Mouse (Mus musculus) MEL (cell line): ENCODE measurements around the gene Map1b. TPM values are rescaled to one million over a fixed set of nuclear protein-coding genes. Genes with fewer than 3 reads are reported as not detected.

Experiments
- DNase-seq: peaks from one replicate; pipeline ENCODE4 v3.0.0; 2011; ENCODE audit warnings: low read depth, low spot score
- H3K27ac ChIP-seq: 2 replicates; pipeline ENCODE4 v1.5.1; 2012; ENCODE audit warnings: low read depth, mild to moderate bottlenecking, control low read depth, low read length, moderate library complexity; ENCODE audit not compliant: control insufficient read depth
- H3K27me3 ChIP-seq, 2 experiments: fragments of 150-350 bp in 1 of 2; sonication (generic) in 1 of 2; 2 replicates each; pipeline ENCODE4 v1.6.1; 2012; ENCODE audit warnings: low read length in 2 of 2, mild to moderate bottlenecking in 2 of 2, improper control_type of control experiment in 1 of 2, moderate library complexity in 1 of 2; ENCODE audit not compliant: insufficient read depth in 2 of 2, control insufficient read depth in 1 of 2
- H3K36me3 ChIP-seq, 2 experiments: 2 replicates each; pipeline ENCODE4 v1.6.1; 2012 to 2014; ENCODE audit warnings: low read length in 2 of 2, improper control_type of control experiment in 1 of 2, inconsistent platforms in 1 of 2, mild to moderate bottlenecking in 1 of 2; ENCODE audit not compliant: insufficient read depth in 2 of 2, control insufficient read depth in 1 of 2
- H3K4me1 ChIP-seq, 2 experiments: fragments of 150-350 bp in 1 of 2; sonication (generic) in 1 of 2; 2 replicates each; pipeline ENCODE4 v1.6.1; 2012; ENCODE audit warnings: low read length in 2 of 2, improper control_type of control experiment in 1 of 2, mild to moderate bottlenecking in 1 of 2; ENCODE audit not compliant: insufficient read depth in 2 of 2, control insufficient read depth in 1 of 2
- H3K4me3 ChIP-seq, 2 experiments: fragments of 150-350 bp in 1 of 2; sonication (generic) in 1 of 2; 2 replicates each; pipeline ENCODE4 v1.5.1; 2012; ENCODE audit warnings: low read depth in 2 of 2, low read length in 2 of 2, mild to moderate bottlenecking in 2 of 2, moderate library complexity in 2 of 2, control low read depth in 1 of 2, improper control_type of control experiment in 1 of 2; ENCODE audit not compliant: control insufficient read depth in 1 of 2, insufficient read depth in 1 of 2
- H3K79me2 ChIP-seq: 2 replicates; pipeline ENCODE4 v1.6.1; 2012; ENCODE audit warnings: mild to moderate bottlenecking, low read length, moderate library complexity; ENCODE audit not compliant: control insufficient read depth, poor library complexity, insufficient read depth
- H3K9ac ChIP-seq: 2 replicates; pipeline ENCODE4 v1.6.1; 2012; ENCODE audit warnings: low read depth, mild to moderate bottlenecking, control low read depth, low read length, moderate library complexity; ENCODE audit not compliant: control insufficient read depth, poor library complexity, severe bottlenecking
- H3K9me3 ChIP-seq: fragments of 150-350 bp; sonication (generic); replicated peaks from 2 replicates; pipeline ENCODE4 v1.6.1; 2012; ENCODE audit warnings: mild to moderate bottlenecking, low read length, improper control_type of control experiment, moderate library complexity; ENCODE audit not compliant: insufficient read depth
- BHLHE40 ChIP-seq: IDR thresholded peaks from 2 replicates; pipeline ENCODE4 v1.6.1; 2012; ENCODE audit warnings: low read depth, mild to moderate bottlenecking, inconsistent platforms, low read length, improper control_type of control experiment, borderline replicate concordance
- CHD2 ChIP-seq: IDR thresholded peaks from 2 replicates; pipeline ENCODE4 v1.6.1; 2011; ENCODE audit warnings: low read length, improper control_type of control experiment
- E2F4 ChIP-seq: IDR thresholded peaks from 2 replicates; pipeline ENCODE4 v1.6.1; 2011; ENCODE audit warnings: low read depth, low read length, improper control_type of control experiment, borderline replicate concordance
- ELF1 ChIP-seq: IDR thresholded peaks from 2 replicates; pipeline ENCODE4 v1.6.1; 2014; ENCODE audit warnings: low read depth, mild to moderate bottlenecking, inconsistent platforms, low read length, improper control_type of control experiment, moderate library complexity
- ETS1 ChIP-seq: IDR thresholded peaks from 2 replicates; pipeline ENCODE4 v1.6.1; 2012; ENCODE audit warnings: low read depth, mild to moderate bottlenecking, inconsistent platforms, low read length, improper control_type of control experiment, moderate library complexity
- GATA1 ChIP-seq: IDR thresholded peaks from 2 replicates; pipeline ENCODE4 v1.6.1; 2011; ENCODE audit warnings: low read depth, low read length, improper control_type of control experiment
- HCFC1 ChIP-seq: IDR thresholded peaks from 2 replicates; pipeline ENCODE4 v1.6.1; 2012; ENCODE audit warnings: low read depth, mild to moderate bottlenecking, inconsistent platforms, low read length, improper control_type of control experiment, moderate library complexity
- MAFK ChIP-seq: IDR thresholded peaks from 2 replicates; pipeline ENCODE4 v1.6.1; 2011; ENCODE audit warnings: low read depth, mild to moderate bottlenecking, low read length, improper control_type of control experiment, borderline replicate concordance
- MAX ChIP-seq: IDR thresholded peaks from 2 replicates; pipeline ENCODE4 v1.6.1; 2011; ENCODE audit warnings: low read length, improper control_type of control experiment
- MAZ ChIP-seq: IDR thresholded peaks from 2 replicates; pipeline ENCODE4 v1.6.1; 2012; ENCODE audit warnings: low read depth, mild to moderate bottlenecking, inconsistent platforms, low read length, improper control_type of control experiment
- MYB ChIP-seq: IDR thresholded peaks from 2 replicates; pipeline ENCODE4 v1.6.1; 2011; ENCODE audit warnings: mild to moderate bottlenecking, low read depth, low read length, improper control_type of control experiment
- MYC ChIP-seq: IDR thresholded peaks from 2 replicates; pipeline ENCODE4 v1.6.1; 2011; ENCODE audit warnings: low read depth, mild to moderate bottlenecking, low read length, improper control_type of control experiment, moderate library complexity
- NELFE ChIP-seq: IDR thresholded peaks from 2 replicates; pipeline ENCODE4 v1.6.1; 2011; ENCODE audit warnings: low read depth, low read length, improper control_type of control experiment
- NRF1 ChIP-seq: IDR thresholded peaks from 2 replicates; pipeline ENCODE4 v1.6.1; 2014; ENCODE audit warnings: low read depth, mild to moderate bottlenecking, inconsistent platforms, low read length, improper control_type of control experiment, moderate library complexity; ENCODE audit not compliant: poor library complexity, insufficient read depth, severe bottlenecking
- RAD21 ChIP-seq: IDR thresholded peaks from 2 replicates; pipeline ENCODE4 v1.6.1; 2011; ENCODE audit warnings: mild to moderate bottlenecking, low read depth, low read length, improper control_type of control experiment
- SIN3A ChIP-seq: IDR thresholded peaks from 2 replicates; pipeline ENCODE4 v1.6.1; 2012; ENCODE audit warnings: low read length, improper control_type of control experiment, inconsistent platforms
- TCF12 ChIP-seq: IDR thresholded peaks from 2 replicates; pipeline ENCODE4 v1.6.1; 2014; ENCODE audit warnings: low read depth, mild to moderate bottlenecking, inconsistent platforms, low read length, improper control_type of control experiment, moderate library complexity
- UBTF ChIP-seq: IDR thresholded peaks from 2 replicates; pipeline ENCODE4 v1.6.1; 2012; ENCODE audit warnings: low read depth, mild to moderate bottlenecking, inconsistent platforms, low read length, improper control_type of control experiment, moderate library complexity, borderline replicate concordance; ENCODE audit not compliant: insufficient read depth
- USF1 ChIP-seq: IDR thresholded peaks from 2 replicates; pipeline ENCODE4 v1.6.1; 2014; ENCODE audit warnings: low read depth, mild to moderate bottlenecking, inconsistent platforms, low read length, improper control_type of control experiment, moderate library complexity
- USF2 ChIP-seq, 2 experiments: IDR thresholded peaks; 2 replicates each; pipeline ENCODE4 v1.6.1; 2011 to 2012; ENCODE audit warnings: improper control_type of control experiment in 2 of 2, low read length in 2 of 2, borderline replicate concordance in 1 of 2, inconsistent platforms in 1 of 2, low read depth in 1 of 2, mild to moderate bottlenecking in 1 of 2; ENCODE audit not compliant: insufficient read depth in 1 of 2
- polyA plus RNA-seq, 2 experiments: library from polyadenylated mRNA; stranded (reverse) in 1 of 2; unstranded in 1 of 2; fragments of >175 nt in 1 of 2; fragments of >200 nt in 1 of 2; gene quantifications; 2 replicates each; pipeline versions ENCODE4 v1.2.1 to v1.2.4; 2012; ENCODE audit warnings: low replicate concordance in 2 of 2, low read depth in 1 of 2; ENCODE audit not compliant: insufficient read length in 2 of 2, insufficient read depth in 1 of 2, missing spikeins in 1 of 2
- total RNA-seq: library from RNA; depleted of rRNA; stranded (reverse); fragments of 300-350 nt; gene quantifications from 2 replicates; pipeline ENCODE4 v1.2.3, GENCODE M21; 2012

The Map1b gene
- total and polyA plus RNA-seq, 3 experiments: not detected

- H3K27me3 ChIP-seq: no peaks in the 10 kb centered on the region
- H3K79me2 ChIP-seq: no peaks in the 10 kb centered on the region
- no peaks in the 10 kb centered on the region for H3K4me1 ChIP-seq
- no peak overlapping the region for H3K9ac ChIP-seq
- no peaks in the 10 kb centered on the region for H3K36me3 ChIP-seq
- no peaks in the 10 kb centered on the region for H3K9me3 ChIP-seq
- no peak overlapping the region for H3K4me3 ChIP-seq
- no peak for DNase-seq
- no peak for TF ChIP-seq HCFC1
- TF ChIP-seq GATA1: no peak
- no peak for TF ChIP-seq USF1
- TF ChIP-seq MAX: no peak
- TF ChIP-seq, all 39 proteins: peak for 0
- H3K27ac ChIP-seq: no peak overlapping the region
Observed at GRCm38 (mm10) chr13:99560674-99561639, 44.6 kb upstream of the Map1b start.

- H3K9me3 ChIP-seq: no peaks in the 10 kb centered on the region
- no peak overlapping the region for H3K4me3 ChIP-seq
- no peak overlapping the region for H3K9ac ChIP-seq
- no peaks in the 10 kb centered on the region for H3K79me2 ChIP-seq
- no peak for DNase-seq
- no peaks in the 10 kb centered on the region for H3K27me3 ChIP-seq
- TF ChIP-seq USF2 (IDR thresholded peaks at IDR 0.05; ENCODE audit: borderline replicate concordance in 1 of 2, insufficient read depth in 1 of 2, low read depth in 1 of 2, low read length in 2 of 2): no peak
- TF ChIP-seq MAZ: no peak
- TF ChIP-seq MAX: no peak
- TF ChIP-seq NRF1: no peak
- no peak for TF ChIP-seq HCFC1
- TF ChIP-seq MAFK: no peak
- no peak for TF ChIP-seq SIN3A
- no peak for TF ChIP-seq BHLHE40
- no peak for TF ChIP-seq ELF1
- TF ChIP-seq ETS1: no peak
- no peak for TF ChIP-seq E2F4
- no peak for TF ChIP-seq MYC
- no peak for TF ChIP-seq UBTF
- no peak for TF ChIP-seq TCF12
- no peak for TF ChIP-seq MYB
- TF ChIP-seq CHD2: no peak
- TF ChIP-seq RAD21: no peak
- TF ChIP-seq NELFE: no peak
- no peaks in the 10 kb centered on the region for H3K36me3 ChIP-seq
- no peak overlapping the region for H3K27ac ChIP-seq
- H3K4me1 ChIP-seq: no peaks in the 10 kb centered on the region
Observed at GRCm38 (mm10) chr13:99558216-99558906, 42.0 kb upstream of the Map1b start.
